Mouse (Mus musculus) neural tube, embryonic 14.5 days (tissue): ENCODE measurements at regions not wholly inside any gene's neighbourhood (a gene's known extent, or its start where the extent isn't known, plus 50 kb on each side); places are given as distances from the start of the nearest gene placed in this dataset.

ENCODE experiments used
- ATAC-seq: fragments of 200-750 bp; cut with Nextera tagmentation; 2 replicates; pipeline ENCODE4 v1.8.0; 2017; ENCODE audit warnings: low read depth, mild to moderate bottlenecking, moderate TSS enrichment, moderate library complexity
- H3K27ac ChIP-seq: fragments of 300-500 bp; sonication (generic); 2 replicates; pipeline ENCODE4 v1.5.1; 2014; ENCODE audit warnings: low read depth, mild to moderate bottlenecking, control low read depth, low read length, moderate library complexity, mixed read lengths
- H3K27me3 ChIP-seq: fragments of 300-500 bp; sonication (generic); 2 replicates; pipeline ENCODE4 v1.6.1; 2014; ENCODE audit warnings: low read length; ENCODE audit not compliant: control insufficient read depth, insufficient read depth
- H3K36me3 ChIP-seq: fragments of 300-500 bp; sonication (generic); 2 replicates; pipeline ENCODE4 v1.6.1; 2014; ENCODE audit warnings: low read length, mixed read lengths; ENCODE audit not compliant: control insufficient read depth, insufficient read depth
- H3K4me1 ChIP-seq: fragments of 300-500 bp; sonication (generic); 2 replicates; pipeline ENCODE4 v1.6.1; 2014; ENCODE audit warnings: low read length; ENCODE audit not compliant: control insufficient read depth, insufficient read depth
- H3K4me2 ChIP-seq: fragments of 300-500 bp; sonication (generic); 2 replicates; pipeline ENCODE4 v1.6.1; 2014; ENCODE audit warnings: mild to moderate bottlenecking, low read depth, low read length, control low read depth
- H3K4me3 ChIP-seq: fragments of 300-500 bp; sonication (generic); 2 replicates; pipeline ENCODE4 v1.5.1; 2014; ENCODE audit warnings: low read depth, low read length, control low read depth, mixed read lengths
- H3K9ac ChIP-seq: fragments of 300-500 bp; sonication (generic); replicated peaks from 2 replicates; pipeline ENCODE4 v1.6.1; 2014; ENCODE audit warnings: low read depth, mild to moderate bottlenecking, control low read depth, low read length, mixed read lengths
- H3K9me3 ChIP-seq: fragments of 300-500 bp; sonication (generic); 2 replicates; pipeline ENCODE4 v1.6.1; 2016; ENCODE audit warnings: low read length; ENCODE audit not compliant: control insufficient read depth
- whole genome bisulfite sequencing: fragments of 180-500 bp; shearing (Covaris S2); extraction: QIAGEN DNeasy Blood & Tissue Kit; methylation state at CpG from one replicate; pipeline ENCODE4 v1.1.7; 2014; 5-methylcytosine and 5-hydroxymethylcytosine counted together

DNA sequence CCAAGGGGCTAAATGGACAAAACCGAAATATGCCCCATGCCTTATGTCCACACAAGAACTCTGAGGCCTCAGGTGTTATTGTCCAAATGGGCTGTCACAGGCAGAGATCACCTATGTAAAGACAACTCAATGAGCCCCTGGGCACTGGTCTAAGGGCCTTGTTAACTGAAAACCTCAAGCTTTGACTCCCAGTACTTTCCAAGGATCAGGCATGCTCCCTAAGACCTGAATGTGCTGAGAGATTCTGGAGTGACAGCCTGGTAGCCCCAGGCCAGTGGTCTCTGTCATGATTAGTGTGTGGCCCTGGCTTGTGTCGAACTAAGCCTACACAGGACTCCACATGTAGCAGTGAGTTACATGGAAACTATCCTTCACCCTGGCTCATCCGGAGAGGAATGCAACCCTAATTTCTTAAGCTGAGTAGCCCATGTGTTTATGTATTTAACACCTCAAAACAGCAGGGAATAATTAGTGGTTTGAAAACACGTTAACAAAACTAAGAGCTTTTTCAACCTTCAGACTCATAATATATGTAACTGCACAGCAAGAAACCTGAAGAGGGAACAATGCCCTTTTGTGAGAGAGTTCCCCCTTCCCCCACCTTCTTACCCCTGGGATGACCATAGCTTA is 435.3 kb upstream of the Mki67 start:
- Histone ChIP-seq H3K27ac (no peak overlapping the region), H3K9ac (no peak overlapping the region), H3K27me3 (no peaks in the 10 kb centered on the region), H3K4me2 (no peak overlapping the region), H3K9me3 (no peaks in the 10 kb centered on the region), H3K4me3 (no peak overlapping the region), H3K4me1 (peaks cover 4% of the 10 kb centered on the region; the same call in 1 of the 2 replicates), H3K36me3 (no peaks in the 10 kb centered on the region)
- ATAC-seq, result no peak
- 37% methylated on average over 4 of the region's 4 CpGs for WGBS

DNA sequence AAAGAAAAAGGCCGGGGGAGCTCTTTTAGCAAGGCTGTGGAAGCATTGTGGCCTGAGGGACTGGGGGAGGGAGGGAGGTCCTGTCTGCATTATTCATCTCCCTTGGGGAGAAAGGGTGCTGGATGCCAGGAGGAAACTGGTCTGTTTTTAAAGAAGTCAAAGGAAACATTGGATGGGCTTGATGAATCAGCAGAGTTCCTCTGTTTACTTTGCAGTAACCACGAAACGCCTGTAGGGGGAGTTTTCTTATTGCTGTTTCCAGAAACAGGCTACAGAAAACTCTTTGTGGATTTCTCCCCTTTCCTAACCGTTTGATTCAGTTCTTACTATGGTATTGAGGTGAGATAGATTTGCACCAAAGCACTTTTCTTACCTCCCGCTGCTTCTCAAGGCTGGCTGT is 436.3 kb upstream of the Mki67 start:
- no peak for ATAC-seq
- H3K4me2 ChIP-seq, result no peak overlapping the region
- 32% methylated on average over 5 of the region's 5 CpGs for WGBS

DNA sequence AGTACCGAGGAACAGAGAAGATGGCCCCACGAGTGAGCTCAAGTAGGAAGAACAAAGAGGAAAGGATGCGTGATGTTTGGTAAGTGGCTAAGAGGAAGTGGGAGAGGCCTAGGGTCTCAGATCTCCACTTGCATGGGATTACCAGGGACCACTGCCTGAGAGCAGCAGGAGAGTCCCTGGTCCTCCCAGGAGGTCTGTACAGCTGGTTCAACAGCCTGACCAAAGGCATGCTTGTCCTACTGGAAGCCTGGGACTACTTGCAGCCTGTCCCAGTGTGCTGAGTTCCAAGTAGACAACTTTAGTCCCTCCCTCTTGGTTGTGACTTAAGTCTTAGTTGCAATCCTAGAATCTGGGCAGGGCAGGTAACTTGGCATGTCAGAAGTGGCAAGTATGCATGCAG is 437.5 kb upstream of the Mki67 start:
- Histone ChIP-seq H3K27me3 (no peaks in the 10 kb centered on the region), H3K4me3 (no peak overlapping the region), H3K36me3 (no peaks in the 10 kb centered on the region), H3K4me1 (peaks cover 4% of the 10 kb centered on the region; the same call in 1 of the 2 replicates), H3K9ac (no peak overlapping the region), H3K9me3 (no peaks in the 10 kb centered on the region), H3K27ac (no peak overlapping the region), H3K4me2 (no peak overlapping the region)
- WGBS, result 86% methylated on average over 3 of the region's 3 CpGs
- no peak for ATAC-seq

More for the DNA sequence above, 436.3 kb upstream of the Mki67 start:
- Histone ChIP-seq H3K27me3 (no peaks in the 10 kb centered on the region), H3K4me3 (no peak overlapping the region), H3K36me3 (no peaks in the 10 kb centered on the region), H3K27ac (no peak overlapping the region), H3K9me3 (no peaks in the 10 kb centered on the region), H3K9ac (no peak overlapping the region), H3K4me1 (peaks cover 4% of the 10 kb centered on the region; the same call in 1 of the 2 replicates)

DNA sequence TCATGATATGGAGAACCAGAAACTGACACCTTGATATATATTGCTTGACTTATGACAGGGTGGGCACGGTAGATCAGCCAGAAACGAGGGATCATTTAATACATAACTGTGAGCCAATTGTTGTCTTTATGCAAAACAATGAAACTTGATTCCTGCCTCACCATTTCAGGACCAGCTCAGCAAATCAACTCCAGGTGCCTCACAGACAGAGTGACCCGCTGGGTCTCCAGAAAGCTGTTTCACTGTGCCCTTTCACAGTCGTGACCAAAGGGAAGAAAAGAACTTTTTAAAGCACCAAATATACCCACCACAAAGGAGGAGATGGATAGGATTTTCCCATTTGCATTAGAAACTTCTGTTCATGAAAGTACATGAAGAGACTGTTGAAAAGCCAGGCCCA is 443.0 kb upstream of the Mki67 start:
- Histone ChIP-seq H3K27ac (no peak overlapping the region), H3K4me2 (no peak overlapping the region), H3K9ac (no peak overlapping the region), H3K27me3 (no peaks in the 10 kb centered on the region), H3K4me1 (no peaks in the 10 kb centered on the region), H3K4me3 (no peak overlapping the region), H3K9me3 (no peaks in the 10 kb centered on the region), H3K36me3 (no peaks in the 10 kb centered on the region)
- 27% methylated on average over 4 of the region's 4 CpGs for WGBS
- ATAC-seq, result no peak

DNA sequence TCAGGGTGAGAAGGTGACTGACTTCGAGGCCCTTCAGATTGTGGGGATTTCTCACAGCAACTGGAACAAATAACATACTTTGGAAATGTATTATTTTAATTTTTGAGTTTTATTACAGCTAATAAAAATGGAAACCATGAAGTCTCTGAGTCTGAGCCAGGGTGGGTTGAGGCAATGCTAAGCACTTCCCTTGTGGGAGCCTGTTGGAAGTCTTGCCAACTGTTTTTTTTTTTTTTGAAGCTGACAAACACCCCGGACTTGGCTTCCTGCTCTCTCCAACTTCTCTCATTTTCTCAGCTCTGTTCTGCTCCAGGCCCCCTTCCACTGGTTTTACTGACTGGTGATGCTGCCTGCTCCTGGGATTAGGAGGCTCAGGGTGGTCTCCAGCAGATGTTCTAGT is 445.4 kb upstream of the Mki67 start:
- Histone ChIP-seq H3K9ac (no peak overlapping the region), H3K4me2 (no peak overlapping the region), H3K27ac (no peak overlapping the region), H3K36me3 (no peaks in the 10 kb centered on the region), H3K4me3 (no peak overlapping the region), H3K9me3 (no peaks in the 10 kb centered on the region), H3K4me1 (no peaks in the 10 kb centered on the region), H3K27me3 (no peaks in the 10 kb centered on the region)
- WGBS, result 87% methylated on average over 2 of the region's 2 CpGs
- ATAC-seq, result no peak

DNA sequence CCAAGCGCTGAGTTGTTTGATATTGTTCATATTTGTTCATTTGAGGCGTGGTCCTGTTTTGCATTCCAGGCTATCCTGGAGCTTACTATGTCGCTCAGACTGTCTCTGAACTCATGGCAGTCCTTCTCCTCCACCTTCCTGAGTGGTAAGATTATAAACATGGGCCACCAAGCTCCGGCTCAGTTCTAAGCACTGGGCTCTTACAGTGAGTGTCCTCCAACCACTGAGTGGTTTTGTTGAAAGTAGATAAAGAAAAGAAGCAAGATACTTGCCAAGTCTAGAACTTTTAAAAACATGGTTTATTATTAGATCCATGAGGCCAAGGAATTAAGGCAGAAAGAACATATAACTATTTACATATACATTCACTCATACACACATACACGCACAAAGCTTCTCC is 448.7 kb upstream of the Mki67 start:
- Histone ChIP-seq H3K9me3 (no peaks in the 10 kb centered on the region), H3K4me2 (no peak overlapping the region), H3K27ac (no peak overlapping the region), H3K4me3 (no peak overlapping the region), H3K9ac (no peak overlapping the region), H3K36me3 (no peaks in the 10 kb centered on the region), H3K27me3 (no peaks in the 10 kb centered on the region), H3K4me1 (no peaks in the 10 kb centered on the region)
- ATAC-seq, result no peak
- WGBS, result 91% methylated on average over 5 of the region's 5 CpGs

DNA sequence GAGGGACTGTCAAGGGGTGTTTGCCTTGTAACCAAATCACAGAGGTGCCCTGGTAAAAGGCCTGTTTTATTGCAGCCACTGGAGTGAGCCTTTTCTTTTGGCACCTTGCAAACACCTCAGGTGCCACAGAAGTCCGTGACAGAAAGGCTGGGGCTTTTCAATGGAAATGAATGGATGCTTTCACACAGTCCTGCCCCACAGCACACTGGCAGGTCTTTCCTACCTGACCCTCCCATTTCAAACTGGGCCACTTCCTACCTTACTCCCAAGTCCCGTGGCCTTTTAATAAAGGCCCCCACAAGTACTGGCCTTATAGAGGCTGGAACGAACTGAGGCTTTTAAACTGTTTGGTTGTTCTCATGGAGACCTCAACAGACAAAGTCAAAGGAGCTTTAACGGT is 453.1 kb upstream of the Mki67 start:
- H3K27ac ChIP-seq, result no peak overlapping the region
- H3K4me3 ChIP-seq, result no peak overlapping the region
- H3K4me2 ChIP-seq, result no peak overlapping the region
- H3K9me3 ChIP-seq, result no peaks in the 10 kb centered on the region
- H3K9ac ChIP-seq, result no peak overlapping the region
- WGBS, result 68% methylated on average over 3 of the region's 4 CpGs
- H3K4me1 ChIP-seq, result no peaks in the 10 kb centered on the region
- no peaks in the 10 kb centered on the region for H3K27me3 ChIP-seq
- no peak for ATAC-seq
- no peaks in the 10 kb centered on the region for H3K36me3 ChIP-seq

DNA sequence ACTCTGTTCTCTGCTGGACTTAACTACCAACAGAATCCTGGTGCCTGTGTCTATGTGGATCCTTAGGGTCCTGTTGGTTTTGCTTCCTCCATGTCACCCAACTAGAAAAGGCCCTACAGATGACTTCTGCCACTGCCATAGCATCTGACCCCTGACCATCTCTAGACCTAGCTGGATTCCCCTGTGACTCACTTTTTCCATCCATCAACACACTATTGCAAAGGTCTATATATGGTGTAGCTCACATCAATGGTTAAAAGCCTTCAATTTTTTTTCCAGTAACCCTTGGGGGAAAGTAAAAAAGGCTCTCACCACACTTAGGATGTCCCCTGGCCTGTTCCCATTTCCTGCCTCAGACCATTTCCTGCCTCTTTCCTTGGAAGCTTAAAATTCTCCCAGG is 460.2 kb upstream of the Mki67 start:
- Histone ChIP-seq H3K4me2 (no peak overlapping the region), H3K27me3 (no peaks in the 10 kb centered on the region), H3K4me1 (no peaks in the 10 kb centered on the region), H3K27ac (no peak overlapping the region), H3K4me3 (no peak overlapping the region), H3K9ac (no peak overlapping the region), H3K9me3 (no peaks in the 10 kb centered on the region), H3K36me3 (no peaks in the 10 kb centered on the region)
- ATAC-seq, result no peak

DNA sequence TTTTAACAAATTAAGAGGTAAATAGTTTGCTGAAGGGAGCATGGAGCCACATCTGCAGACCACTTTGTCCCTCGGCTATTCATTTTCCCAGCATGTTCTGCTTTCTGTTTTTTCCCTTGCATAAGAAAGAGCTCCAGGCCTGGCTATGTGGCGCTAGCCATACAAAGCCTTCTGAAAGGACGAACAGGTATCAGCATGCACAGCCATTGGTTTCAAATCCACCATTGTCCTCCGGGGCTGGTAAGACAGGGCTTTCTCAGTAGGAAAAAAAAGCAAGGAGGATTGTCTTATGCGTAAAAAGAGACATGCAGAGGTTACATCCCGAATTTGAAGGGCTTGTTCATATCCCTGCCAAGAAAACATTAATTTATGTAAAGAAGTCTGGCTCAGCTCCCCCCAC is 464.8 kb upstream of the Mki67 start:
- H3K4me3 ChIP-seq, result no peak overlapping the region
- no peaks in the 10 kb centered on the region for H3K4me1 ChIP-seq
- H3K9ac ChIP-seq, result no peak overlapping the region
- no peak for ATAC-seq
- H3K27me3 ChIP-seq, result no peaks in the 10 kb centered on the region
- H3K4me2 ChIP-seq, result no peak overlapping the region
- H3K36me3 ChIP-seq, result no peaks in the 10 kb centered on the region
- WGBS, result 54% methylated on average over 6 of the region's 6 CpGs
- H3K27ac ChIP-seq, result no peak overlapping the region
- no peaks in the 10 kb centered on the region for H3K9me3 ChIP-seq
